Mouse (Mus musculus) mouse trophoblast stem cell (cell line): Measurements from ENCODE around the gene Gm28047.
"Not testable (repeated sequence)": the region's sequence is repeated elsewhere in the genome, so short reads cannot be mapped to it uniquely, and the experiment has no call there.

Experiments
- in situ Hi-C, 2 experiments: fragments of 300-500 bp; cut with MseI, MboI; formaldehyde crosslinking; loops; 2 replicates in 1 of 2; 3 replicates in 1 of 2; pipeline ENCODE4 v1.15.1; 2025

Gm28047 gene

GRCm38 (mm10) chr15:102624970-102625686 is at the start of gene Gm28047, which contains the start of gene Atf7:
Gene Gm28047 (minus strand): TSS chr15:102625067.
Gene Atf7 (minus strand): TSS chr15:102625464.
- in situ Hi-C loops = no loop called here

GRCm38 (mm10) chr15:102673548-102673947 is 48.7 kb upstream of the Gm28047 start:
- in situ Hi-C loops = no loop called here

- in situ Hi-C loops = no loop called here
Measured at GRCm38 (mm10) chr15:102672215-102673071, 47.6 kb upstream of the Gm28047 start, which contains the start of gene Atp5g2. Gene Atp5g2 (minus strand): TSS chr15:102672352.

GRCm38 (mm10) chr15:102671721-102672214 is 46.9 kb upstream of the Gm28047 start:
- in situ Hi-C loops = no loop called here

GRCm38 (mm10) chr15:102670767-102671575 is 46.1 kb upstream of the Gm28047 start:
- in situ Hi-C loops = no loop called here

- in situ Hi-C loops = no loop called here
Measured at GRCm38 (mm10) chr15:102670281-102670680, 45.4 kb upstream of the Gm28047 start.

- in situ Hi-C loops = no loop called here
Measured at GRCm38 (mm10) chr15:102669571-102669970, 44.7 kb upstream of the Gm28047 start.

GRCm38 (mm10) chr15:102665494-102665893 is 40.6 kb upstream of the Gm28047 start:
- in situ Hi-C loops = no loop called here

- in situ Hi-C loops = no loop called here
Measured at GRCm38 (mm10) chr15:102663825-102664224, 39.0 kb upstream of the Gm28047 start.

GRCm38 (mm10) chr15:102662601-102663000 is 37.7 kb upstream of the Gm28047 start:
- in situ Hi-C loops = not testable (repeated sequence)

GRCm38 (mm10) chr15:102657926-102658381 is 33.1 kb upstream of the Gm28047 start:
- in situ Hi-C loops = no loop called here

GRCm38 (mm10) chr15:102656658-102657057 is 31.8 kb upstream of the Gm28047 start:
- in situ Hi-C loops = no loop called here

- in situ Hi-C loops = not testable (repeated sequence)
Measured at GRCm38 (mm10) chr15:102651928-102652660, 27.2 kb upstream of the Gm28047 start.

GRCm38 (mm10) chr15:102651107-102651506 is 26.2 kb upstream of the Gm28047 start:
- in situ Hi-C loops = no loop called here

GRCm38 (mm10) chr15:102635817-102636216 is 10.9 kb upstream of the Gm28047 start:
- in situ Hi-C loops = no loop called here

GRCm38 (mm10) chr15:102634684-102635083 is 9.8 kb upstream of the Gm28047 start:
- in situ Hi-C loops = no loop called here

GRCm38 (mm10) chr15:102625687-102626055 is 804 bp upstream of the Gm28047 start:
- in situ Hi-C loops = no loop called here

- in situ Hi-C loops = no loop called here
Measured at GRCm38 (mm10) chr15:102624291-102624969, 437 bp downstream of the Gm28047 start.

GRCm38 (mm10) chr15:102623121-102623520 is 1.7 kb downstream of the Gm28047 start:
- in situ Hi-C loops = no loop called here

GRCm38 (mm10) chr15:102622536-102622935 is 2.3 kb downstream of the Gm28047 start:
- in situ Hi-C loops = no loop called here
